Mouse (Mus musculus): Measurements from ENCODE around the gene Myb. TPM values are rescaled to one million over a fixed set of nuclear protein-coding genes. Genes with fewer than 3 reads are reported as not detected.

The Myb gene
- polyA plus RNA-seq, 1 experiment from 2014 or later, result 15.9 TPM

DNA sequence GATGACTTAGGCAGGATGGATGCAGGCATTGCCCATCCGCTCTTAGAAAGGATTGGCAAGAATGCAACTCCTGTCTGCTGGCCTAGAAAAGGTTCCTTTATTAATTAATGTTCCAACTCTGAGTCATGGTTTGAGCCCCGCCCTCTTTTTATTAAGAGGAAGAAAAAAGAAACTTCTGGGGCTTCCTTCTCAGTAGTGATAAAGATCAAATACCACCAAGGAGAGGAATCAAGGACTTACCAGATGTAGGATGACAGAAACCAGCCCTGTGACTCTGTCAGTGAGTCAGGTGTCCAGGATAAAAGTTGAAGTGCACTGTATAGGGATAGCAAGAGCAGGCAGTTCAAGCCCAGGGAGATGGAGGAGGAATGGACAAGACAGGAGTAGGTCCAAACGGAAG, 42.4 kb downstream of the Myb start:
- Histone ChIP-seq H3K27ac (ENCODE audit: low read length) (no peak overlapping the region), H3K9me3 (replicated peaks; ENCODE audit: control insufficient read depth, low read length) (no peaks in the 10 kb centered on the region), H3K9ac (ENCODE audit: low read length) (no peak overlapping the region), H3K4me2 (ENCODE audit: low read depth, low read length) (no peak overlapping the region), H3K27me3 (ENCODE audit: control insufficient read depth, insufficient read depth, low read length) (no peaks in the 10 kb centered on the region), H3K4me1 (ENCODE audit: control insufficient read depth, insufficient read depth, low read length) (no peaks in the 10 kb centered on the region), H3K36me3 (ENCODE audit: control insufficient read depth, insufficient read depth) (no peaks in the 10 kb centered on the region), H3K4me3 (ENCODE audit: low read length) (no peak overlapping the region)
- no peak for ATAC-seq (replicated peaks; ENCODE audit: extremely low read depth, insufficient read depth, low FRiP score)
- WGBS, result 74% methylated on average over 3 of the region's 3 CpGs

GRCm38 (mm10) chr10:21114459-21114858, 46.3 kb downstream of the Myb start:
- H3K36me3 ChIP-seq (ENCODE audit: control insufficient read depth, insufficient read depth), result no peaks in the 10 kb centered on the region
- no peak overlapping the region for H3K27ac ChIP-seq (ENCODE audit: low read length)
- no peak overlapping the region for H3K9ac ChIP-seq (ENCODE audit: low read length)
- H3K4me3 ChIP-seq (ENCODE audit: low read length), result no peak overlapping the region
- no peaks in the 10 kb centered on the region for H3K27me3 ChIP-seq (ENCODE audit: control insufficient read depth, insufficient read depth, low read length)
- H3K4me1 ChIP-seq (ENCODE audit: control insufficient read depth, insufficient read depth, low read length), result no peaks in the 10 kb centered on the region
- 87% methylated on average over 2 of the region's 2 CpGs for WGBS
- H3K9me3 ChIP-seq (replicated peaks; ENCODE audit: control insufficient read depth, low read length), result 0 out of 2 replicates have a peak, but pooled peaks cover 3% of the 10 kb centered on the region
- no peak for ATAC-seq (replicated peaks; ENCODE audit: extremely low read depth, insufficient read depth, low FRiP score)
- no peak overlapping the region for H3K4me2 ChIP-seq (ENCODE audit: low read depth, low read length)

DNA sequence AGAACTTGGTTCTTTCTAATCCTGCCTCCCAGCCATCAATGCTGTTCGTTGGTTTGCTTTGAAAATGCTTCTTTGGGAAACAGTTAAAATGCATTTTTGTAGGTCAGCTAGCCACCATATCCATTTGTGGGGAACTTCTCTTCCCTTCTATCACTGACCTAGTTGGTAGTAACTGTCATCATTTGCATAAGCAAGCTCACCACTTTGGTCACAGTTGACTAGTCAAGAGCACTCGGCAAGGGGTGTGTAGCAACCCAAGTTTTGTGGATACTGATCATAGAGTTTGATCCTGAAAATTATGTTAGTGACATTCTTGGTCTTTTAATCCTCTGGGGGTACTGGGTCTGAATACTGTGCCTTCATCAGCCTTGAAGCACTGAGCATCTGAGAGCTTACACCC, 48.1 kb downstream of the Myb start:
- no peak overlapping the region for H3K9ac ChIP-seq (ENCODE audit: low read length)
- no peak overlapping the region for H3K4me2 ChIP-seq (ENCODE audit: low read depth, low read length)
- H3K27ac ChIP-seq (ENCODE audit: low read length), result no peak overlapping the region
- H3K4me3 ChIP-seq (ENCODE audit: low read length), result no peak overlapping the region
- WGBS, result 81% methylated on average over 2 of the region's 2 CpGs
- 0 out of 2 replicates have a peak, but pooled peaks cover 3% of the 10 kb centered on the region for H3K9me3 ChIP-seq (replicated peaks; ENCODE audit: control insufficient read depth, low read length)
- ATAC-seq (replicated peaks; ENCODE audit: extremely low read depth, insufficient read depth, low FRiP score), result no peak
- H3K27me3 ChIP-seq (ENCODE audit: control insufficient read depth, insufficient read depth, low read length), result no peaks in the 10 kb centered on the region
- no peaks in the 10 kb centered on the region for H3K4me1 ChIP-seq (ENCODE audit: control insufficient read depth, insufficient read depth, low read length)
- no peaks in the 10 kb centered on the region for H3K36me3 ChIP-seq (ENCODE audit: control insufficient read depth, insufficient read depth)

- no peak overlapping the region for H3K4me2 ChIP-seq (ENCODE audit: low read depth, low read length)
- 43% methylated on average over 7 of the region's 7 CpGs for WGBS
- H3K27ac ChIP-seq (ENCODE audit: low read length), result no peak overlapping the region
- no peaks in the 10 kb centered on the region for H3K27me3 ChIP-seq (ENCODE audit: control insufficient read depth, insufficient read depth, low read length)
- no peaks in the 10 kb centered on the region for H3K4me1 ChIP-seq (ENCODE audit: control insufficient read depth, insufficient read depth, low read length)
- no peak for ATAC-seq (replicated peaks; ENCODE audit: extremely low read depth, insufficient read depth, low FRiP score)
- H3K9me3 ChIP-seq (replicated peaks; ENCODE audit: control insufficient read depth, low read length), result 0 out of 2 replicates have a peak, but pooled peaks cover 3% of the 10 kb centered on the region
- no peaks in the 10 kb centered on the region for H3K36me3 ChIP-seq (ENCODE audit: control insufficient read depth, insufficient read depth)
- no peak overlapping the region for H3K4me3 ChIP-seq (ENCODE audit: low read length)
- no peak overlapping the region for H3K9ac ChIP-seq (ENCODE audit: low read length)
These were observed 51.3 kb downstream of the Myb start for GRCm38 (mm10) chr10:21109337-21110056.

DNA sequence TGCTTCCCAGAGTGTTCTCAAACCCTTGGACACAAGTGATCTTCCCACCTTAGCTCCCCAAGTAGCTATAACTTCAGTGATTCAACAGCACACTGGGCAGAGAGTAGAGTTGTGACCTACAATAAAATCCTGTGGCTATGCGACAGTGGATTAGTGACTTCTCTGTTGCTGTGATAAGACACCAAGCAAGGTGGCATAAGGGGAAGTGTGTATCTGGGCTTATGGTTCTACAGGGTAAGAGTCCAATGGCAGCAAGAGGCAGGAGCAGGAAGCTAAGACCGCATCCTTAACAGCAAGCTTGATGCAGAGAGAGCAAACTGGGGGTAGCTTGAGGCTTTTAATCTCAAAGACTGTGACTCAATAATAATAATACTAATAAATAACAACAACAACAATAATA, 52.0 kb downstream of the Myb start:
- ATAC-seq (replicated peaks; ENCODE audit: extremely low read depth, insufficient read depth, low FRiP score), result no peak
- no peak overlapping the region for H3K27ac ChIP-seq (ENCODE audit: low read length)

GRCm38 (mm10) chr10:21108182-21108581, 52.6 kb downstream of the Myb start:
- ATAC-seq (replicated peaks; ENCODE audit: extremely low read depth, insufficient read depth, low FRiP score), result no peak
- WGBS, result 79% methylated on average over 5 of the region's 5 CpGs
- 0 out of 2 replicates have a peak, but pooled peaks cover 3% of the 10 kb centered on the region for H3K9me3 ChIP-seq (replicated peaks; ENCODE audit: control insufficient read depth, low read length)

More for the DNA sequence above, 52.0 kb downstream of the Myb start:
- H3K27me3 ChIP-seq (ENCODE audit: control insufficient read depth, insufficient read depth, low read length), result no peaks in the 10 kb centered on the region
- no peaks in the 10 kb centered on the region for H3K4me1 ChIP-seq (ENCODE audit: control insufficient read depth, insufficient read depth, low read length)
- 79% methylated on average over 2 of the region's 2 CpGs for WGBS
- no peaks in the 10 kb centered on the region for H3K36me3 ChIP-seq (ENCODE audit: control insufficient read depth, insufficient read depth)
- no peak overlapping the region for H3K4me3 ChIP-seq (ENCODE audit: low read length)
- H3K9ac ChIP-seq (ENCODE audit: low read length), result no peak overlapping the region
- no peak overlapping the region for H3K4me2 ChIP-seq (ENCODE audit: low read depth, low read length)
- H3K9me3 ChIP-seq (replicated peaks; ENCODE audit: control insufficient read depth, low read length), result 0 out of 2 replicates have a peak, but pooled peaks cover 3% of the 10 kb centered on the region

GRCm38 (mm10) chr10:21105206-21105605, 55.6 kb downstream of the Myb start:
- Histone ChIP-seq H3K9ac (ENCODE audit: low read length) (no peak overlapping the region), H3K9me3 (replicated peaks; ENCODE audit: control insufficient read depth, low read length) (no peaks in the 10 kb centered on the region), H3K4me1 (ENCODE audit: control insufficient read depth, insufficient read depth, low read length) (no peaks in the 10 kb centered on the region), H3K27ac (ENCODE audit: low read length) (no peak overlapping the region), H3K27me3 (ENCODE audit: control insufficient read depth, insufficient read depth, low read length) (no peaks in the 10 kb centered on the region), H3K36me3 (ENCODE audit: control insufficient read depth, insufficient read depth) (no peaks in the 10 kb centered on the region), H3K4me2 (ENCODE audit: low read depth, low read length) (no peak overlapping the region), H3K4me3 (ENCODE audit: low read length) (no peak overlapping the region)
- no peak for ATAC-seq (replicated peaks; ENCODE audit: extremely low read depth, insufficient read depth, low FRiP score)
- 87% methylated on average over 2 of the region's 2 CpGs for WGBS

More at GRCm38 (mm10) chr10:21108182-21108581, 52.6 kb downstream of the Myb start:
- no peak overlapping the region for H3K9ac ChIP-seq (ENCODE audit: low read length)
- no peak overlapping the region for H3K4me3 ChIP-seq (ENCODE audit: low read length)
- no peaks in the 10 kb centered on the region for H3K4me1 ChIP-seq (ENCODE audit: control insufficient read depth, insufficient read depth, low read length)
- no peaks in the 10 kb centered on the region for H3K36me3 ChIP-seq (ENCODE audit: control insufficient read depth, insufficient read depth)
- no peak overlapping the region for H3K4me2 ChIP-seq (ENCODE audit: low read depth, low read length)
- H3K27me3 ChIP-seq (ENCODE audit: control insufficient read depth, insufficient read depth, low read length), result no peaks in the 10 kb centered on the region
- H3K27ac ChIP-seq (ENCODE audit: low read length), result no peak overlapping the region

DNA sequence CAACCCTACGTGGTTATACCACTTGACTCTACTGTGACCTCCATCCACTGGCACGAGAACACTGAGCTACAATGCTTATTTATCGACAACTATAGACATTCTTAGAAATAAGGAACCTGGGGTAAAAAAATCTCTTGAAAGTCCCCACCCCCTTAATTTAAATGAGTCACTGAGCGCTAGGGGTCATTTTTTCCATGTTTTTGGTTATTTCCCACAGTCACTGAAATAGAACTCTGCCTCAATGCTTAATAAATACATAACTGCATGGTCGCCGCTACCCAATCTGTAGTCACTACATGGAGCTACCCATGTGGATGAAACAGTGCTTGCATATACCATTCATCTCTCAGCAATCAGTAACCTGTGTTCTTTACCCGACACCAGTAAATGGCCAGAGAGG, 58.1 kb downstream of the Myb start:
- ATAC-seq (replicated peaks; ENCODE audit: extremely low read depth, insufficient read depth, low FRiP score), result no peak
- WGBS, result 82% methylated on average over 7 of the region's 7 CpGs
- no peaks in the 10 kb centered on the region for H3K27me3 ChIP-seq (ENCODE audit: control insufficient read depth, insufficient read depth, low read length)
- H3K9ac ChIP-seq (ENCODE audit: low read length), result no peak overlapping the region
- H3K27ac ChIP-seq (ENCODE audit: low read length), result no peak overlapping the region
- no peaks in the 10 kb centered on the region for H3K9me3 ChIP-seq (replicated peaks; ENCODE audit: control insufficient read depth, low read length)
- no peaks in the 10 kb centered on the region for H3K4me1 ChIP-seq (ENCODE audit: control insufficient read depth, insufficient read depth, low read length)
- no peak overlapping the region for H3K4me3 ChIP-seq (ENCODE audit: low read length)
- H3K4me2 ChIP-seq (ENCODE audit: low read depth, low read length), result no peak overlapping the region
- H3K36me3 ChIP-seq (ENCODE audit: control insufficient read depth, insufficient read depth), result no peaks in the 10 kb centered on the region

DNA sequence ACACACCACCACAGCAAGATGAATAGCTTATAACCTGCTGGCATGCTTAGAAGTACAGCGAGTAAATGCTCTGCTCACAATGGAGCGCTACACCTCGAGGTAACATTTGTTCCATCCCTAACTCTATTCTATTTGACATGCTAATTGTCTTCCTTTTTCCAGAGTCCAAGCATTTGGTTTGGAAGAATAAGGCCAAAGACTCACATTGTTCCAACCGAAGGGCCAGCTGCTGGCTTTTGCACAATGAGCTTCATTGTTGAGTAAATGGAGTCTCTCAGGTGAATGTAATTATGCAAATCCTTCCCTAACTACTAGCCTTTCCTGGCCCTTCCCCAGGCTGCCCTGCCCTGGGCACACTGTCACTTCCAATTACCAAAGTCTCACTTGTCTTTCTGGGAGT, 58.8 kb downstream of the Myb start:
- no peaks in the 10 kb centered on the region for H3K27me3 ChIP-seq (ENCODE audit: control insufficient read depth, insufficient read depth, low read length)
- H3K4me1 ChIP-seq (ENCODE audit: control insufficient read depth, insufficient read depth, low read length), result no peaks in the 10 kb centered on the region
- no peak overlapping the region for H3K4me3 ChIP-seq (ENCODE audit: low read length)
- H3K27ac ChIP-seq (ENCODE audit: low read length), result no peak overlapping the region
- ATAC-seq (replicated peaks; ENCODE audit: extremely low read depth, insufficient read depth, low FRiP score), result no peak
- no peaks in the 10 kb centered on the region for H3K9me3 ChIP-seq (replicated peaks; ENCODE audit: control insufficient read depth, low read length)
- H3K9ac ChIP-seq (ENCODE audit: low read length), result no peak overlapping the region
- H3K4me2 ChIP-seq (ENCODE audit: low read depth, low read length), result no peak overlapping the region
- no peaks in the 10 kb centered on the region for H3K36me3 ChIP-seq (ENCODE audit: control insufficient read depth, insufficient read depth)
- WGBS, result 56% methylated on average over 4 of the region's 4 CpGs
